Comparison of ENCODE assay signal across 9 mouse cellular contexts in the genomic region with DNA sequence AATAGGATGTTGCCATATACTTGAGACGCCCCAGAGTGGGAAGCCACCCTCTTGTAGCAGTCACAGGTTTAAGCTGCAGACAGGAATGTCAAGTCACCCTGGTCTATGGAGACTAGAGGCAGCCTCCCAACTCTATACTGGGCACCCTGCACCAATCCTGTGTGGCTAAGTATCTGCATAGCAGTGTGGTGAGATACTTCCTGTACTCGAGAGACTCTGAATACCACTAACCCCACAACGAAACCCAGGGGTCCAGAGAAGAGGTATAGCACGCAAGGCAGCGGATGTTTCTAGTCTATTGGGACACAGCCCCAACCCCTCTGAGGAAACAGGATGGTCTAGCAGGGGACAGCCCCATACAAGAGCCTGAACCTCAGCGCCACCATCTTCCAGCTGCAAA. TPM values are rescaled to one million over a fixed set of nuclear protein-coding genes. Genes with fewer than 3 reads are reported as not detected.
DNase-seq lines count a peak whose midpoint lies in the region; ATAC-seq lines count a peak whose summit lies in the region.
"Had no signal": no experiment of that assay in that cellular context is flagged by ENCODE, and none has a peak within 500 bp of the region (broad histone marks: within the 10 kb centered on the region; RNA-seq: fewer than 3 reads in every experiment).

No protein-coding gene starts in this region.

- no peak for ATAC-seq in forebrain, embryonic 11.5 days (replicated peaks; ENCODE audit: low FRiP score)
- 0 out of 2 replicates have a peak, but pooled peaks have one; percentile 19 for ATAC-seq in liver, embryonic 12.5 days
- no peak for ATAC-seq in embryonic facial prominence, embryonic 14.5 days (ENCODE audit: low read depth)
- ATAC-seq in midbrain, embryonic 15.5 days (replicated peaks): no peak
- ATAC-seq: liver, postnatal 0 days had no signal

- peaks cover 53% of the 10 kb centered on the region for H3K27me3 ChIP-seq in forebrain, embryonic 10.5 days (ENCODE audit: poor library complexity, severe bottlenecking)
- peaks cover 2% of the 10 kb centered on the region; the same call in 1 of the 2 replicates for H3K27me3 ChIP-seq in forebrain, embryonic 11.5 days (ENCODE audit: control insufficient read depth, insufficient read depth, low read length)
- peaks cover 81% of the 10 kb centered on the region for H3K27me3 ChIP-seq in liver, embryonic 12.5 days (replicated peaks)
- H3K27me3 ChIP-seq in embryonic facial prominence, embryonic 14.5 days (replicated peaks; ENCODE audit: control insufficient read depth, insufficient read depth, low read length): no peaks in the 10 kb centered on the region
- H3K27me3 ChIP-seq in midbrain, embryonic 15.5 days (replicated peaks): peaks cover 9% of the 10 kb centered on the region

- no peak overlapping the region for H3K4me2 ChIP-seq in forebrain, embryonic 11.5 days (ENCODE audit: low read depth, low read length, severe bottlenecking)
- no peak overlapping the region for H3K4me2 ChIP-seq in liver, embryonic 12.5 days
- H3K4me2 ChIP-seq in embryonic facial prominence, embryonic 14.5 days (ENCODE audit: low read depth, low read length): no peak overlapping the region
- no peak overlapping the region for H3K4me2 ChIP-seq in midbrain, embryonic 15.5 days

- H3K9me3 ChIP-seq in forebrain, embryonic 10.5 days: no peaks in the 10 kb centered on the region
- no peaks in the 10 kb centered on the region for H3K9me3 ChIP-seq in forebrain, embryonic 11.5 days (ENCODE audit: control insufficient read depth, low read length)
- no peaks in the 10 kb centered on the region for H3K9me3 ChIP-seq in liver, embryonic 12.5 days (replicated peaks)
- H3K9me3 ChIP-seq in embryonic facial prominence, embryonic 14.5 days (ENCODE audit: control insufficient read depth, low read length): no peaks in the 10 kb centered on the region
- H3K9me3 ChIP-seq in midbrain, embryonic 15.5 days: no peaks in the 10 kb centered on the region

- WGBS in forebrain, embryonic 10.5 days: 82% methylated on average over 6 of the region's 6 CpGs
- WGBS in forebrain, embryonic 11.5 days: 76% methylated on average over 6 of the region's 6 CpGs
- WGBS in liver, embryonic 12.5 days (ENCODE audit: insufficient replicate concordance): 25% methylated on average over 6 of the region's 6 CpGs
- 58% methylated on average over 6 of the region's 6 CpGs for WGBS in embryonic facial prominence, embryonic 14.5 days
- 80% methylated on average over 6 of the region's 6 CpGs for WGBS in midbrain, embryonic 15.5 days

- peak overlapping the region; percentile 79 for H3K27ac ChIP-seq in forebrain, embryonic 10.5 days
- no peak overlapping the region for H3K27ac ChIP-seq in forebrain, embryonic 11.5 days (ENCODE audit: low read depth, low read length)
- H3K27ac ChIP-seq in liver, embryonic 12.5 days: no peak overlapping the region
- H3K27ac ChIP-seq in embryonic facial prominence, embryonic 14.5 days (replicated peaks; ENCODE audit: low read depth, low read length): peak overlapping the region; percentile 74
- H3K27ac ChIP-seq in midbrain, embryonic 15.5 days: 0 out of 2 replicates have a peak overlapping the region, but pooled peaks have one; percentile 0

- H3K4me3 ChIP-seq in forebrain, embryonic 10.5 days: no peak overlapping the region
- no peak overlapping the region for H3K4me3 ChIP-seq in forebrain, embryonic 11.5 days (ENCODE audit: low read depth, low read length)
- no peak overlapping the region for H3K4me3 ChIP-seq in liver, embryonic 12.5 days
- no peak overlapping the region for H3K4me3 ChIP-seq in embryonic facial prominence, embryonic 14.5 days (ENCODE audit: low read depth, low read length)
- H3K4me3 ChIP-seq in midbrain, embryonic 15.5 days: no peak overlapping the region

- no peaks in the 10 kb centered on the region for H3K36me3 ChIP-seq in forebrain, embryonic 10.5 days (replicated peaks)
- H3K36me3 ChIP-seq in forebrain, embryonic 11.5 days (ENCODE audit: control insufficient read depth, insufficient read depth, low read length): no peaks in the 10 kb centered on the region
- no peaks in the 10 kb centered on the region for H3K36me3 ChIP-seq in liver, embryonic 12.5 days
- H3K36me3 ChIP-seq in embryonic facial prominence, embryonic 14.5 days (ENCODE audit: control insufficient read depth, insufficient read depth, low read length): no peaks in the 10 kb centered on the region
- H3K36me3 ChIP-seq in midbrain, embryonic 15.5 days (replicated peaks): no peaks in the 10 kb centered on the region

- peaks cover 96% of the 10 kb centered on the region for H3K4me1 ChIP-seq in forebrain, embryonic 10.5 days
- peaks cover 33% of the 10 kb centered on the region; the same call in 1 of the 2 replicates for H3K4me1 ChIP-seq in forebrain, embryonic 11.5 days (replicated peaks; ENCODE audit: control insufficient read depth, insufficient read depth, low read length)
- H3K4me1 ChIP-seq in liver, embryonic 12.5 days: peaks cover 25% of the 10 kb centered on the region
- H3K4me1 ChIP-seq in embryonic facial prominence, embryonic 14.5 days (ENCODE audit: control insufficient read depth, insufficient read depth, low read length): peaks cover 60% of the 10 kb centered on the region
- H3K4me1 ChIP-seq in midbrain, embryonic 15.5 days: peaks cover 22% of the 10 kb centered on the region

- H3K9ac ChIP-seq in forebrain, embryonic 11.5 days (ENCODE audit: low read length): no peak overlapping the region
- H3K9ac ChIP-seq in liver, embryonic 12.5 days: no peak overlapping the region
- no peak overlapping the region for H3K9ac ChIP-seq in embryonic facial prominence, embryonic 14.5 days (ENCODE audit: low read depth, low read length)
- no peak overlapping the region for H3K9ac ChIP-seq in midbrain, embryonic 15.5 days
- H3K9ac ChIP-seq: liver, postnatal 0 days had no signal

- DNase-seq in forebrain, embryonic 10.5 days (ENCODE audit: extremely low spot score, low spot score): no peak
- no peak for DNase-seq in forebrain, embryonic 11.5 days (ENCODE audit: low spot score)
- DNase-seq in liver (no peak), MN1 (ENCODE audit: low spot score) (no peak)
- DNase-seq in embryonic facial prominence, embryonic 14.5 days (ENCODE audit: low spot score): no peak
- no peak for DNase-seq in layer of hippocampus, postnatal 14 days (ENCODE audit: low spot score in 2 of 2)
- DNase-seq: liver, postnatal 0 days had no signal

RNA-seq across cellular contexts. Expression of gene Unc5b, which starts 22.9 kb away (rescaled TPM):
- polyA plus RNA-seq in forebrain, embryonic 10.5 days (2016; fragmentation: Nextera tagmentation; extraction: Ambion mirVana): 3.2 and 3.4 TPM in 2 replicates
- polyA plus RNA-seq in forebrain, embryonic 11.5 days (2014; fragmentation: Nextera tagmentation; extraction: Ambion mirVana): 4.0 TPM in 2 replicates
- 1.3 and 1.4 TPM in 2 replicates for polyA plus RNA-seq in liver, embryonic 12.5 days (2016; fragmentation: Nextera tagmentation; extraction: Ambion mirVana)
- polyA plus RNA-seq in embryonic facial prominence, embryonic 14.5 days (2014; fragmentation: Nextera tagmentation; extraction: Ambion mirVana): 6.1 and 6.6 TPM in 2 replicates
- 2.8 and 2.9 TPM in 2 replicates for polyA plus RNA-seq in midbrain, embryonic 15.5 days (2015; fragmentation: Nextera tagmentation; extraction: Ambion mirVana)
- total RNA-seq in layer of hippocampus, postnatal 14 days (2021): 10 to 100 TPM; 11.9 to 12.6 TPM

RNA-seq across cellular contexts. Expression of gene Slc29a3, which starts 55.9 kb away (rescaled TPM):
- 6.3 and 7.1 TPM in 2 replicates for polyA plus RNA-seq in forebrain, embryonic 10.5 days (2016; fragmentation: Nextera tagmentation; extraction: Ambion mirVana)
- polyA plus RNA-seq in forebrain, embryonic 11.5 days (2014; fragmentation: Nextera tagmentation; extraction: Ambion mirVana): 8.0 and 8.9 TPM in 2 replicates
- 3.6 and 4.2 TPM in 2 replicates for polyA plus RNA-seq in liver, embryonic 12.5 days (2016; fragmentation: Nextera tagmentation; extraction: Ambion mirVana)
- polyA plus RNA-seq in embryonic facial prominence, embryonic 14.5 days (2014; fragmentation: Nextera tagmentation; extraction: Ambion mirVana): 9.0 and 9.9 TPM in 2 replicates
- polyA plus RNA-seq in midbrain, embryonic 15.5 days (2015; fragmentation: Nextera tagmentation; extraction: Ambion mirVana): 10.7 and 13.9 TPM in 2 replicates
- total RNA-seq in layer of hippocampus, postnatal 14 days (2021): 10 to 100 TPM; 19.4 to 24.4 TPM

Comparison
In these comparisons a context has a peak if more than half of its experiments do, and no peak if none do; other contexts are left out.
1. H3K27ac ChIP-seq: peak in forebrain, embryonic 10.5 days (single experiment), embryonic facial prominence, embryonic 14.5 days (single experiment) and midbrain, embryonic 15.5 days (single experiment); none in forebrain, embryonic 11.5 days (single experiment) and liver, embryonic 12.5 days (single experiment).